9 mouse cellular contexts compared by ENCODE assay signal in the genomic region with DNA sequence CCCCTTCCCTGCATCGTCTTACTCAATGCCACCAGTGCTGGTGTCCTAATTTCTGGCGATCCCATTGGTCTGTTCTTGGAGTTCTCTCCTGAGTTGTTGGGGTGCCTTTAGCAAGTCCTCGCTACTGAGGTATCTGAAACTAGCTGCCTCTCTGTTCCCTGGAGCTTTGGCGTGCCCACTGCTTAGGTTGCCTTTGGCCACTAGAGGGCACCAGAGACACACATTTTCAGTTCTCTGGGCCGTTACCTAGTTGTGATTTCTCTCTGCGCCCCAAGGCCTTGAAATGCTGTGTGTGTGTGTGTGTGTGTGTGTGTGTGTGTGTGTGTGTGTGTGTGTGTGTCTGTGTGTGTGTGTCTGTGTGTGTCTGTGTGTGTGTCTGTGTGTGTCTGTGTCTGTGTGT.
DNase-seq lines count a peak whose midpoint lies in the region; ATAC-seq and TF ChIP-seq lines count a peak whose summit lies in the region.
"Had no signal": no experiment of that assay in that cellular context is flagged by ENCODE, and none has a peak within 500 bp of the region (broad histone marks: within the 10 kb centered on the region; RNA-seq: fewer than 3 reads in every experiment).

No protein-coding gene starts in this region.

- ATAC-seq in hematopoietic stem cell, adult 5-6 weeks (replicated peaks in 1 of 2; ENCODE audit: insufficient read depth in 1 of 2, low FRiP score in 2 of 2, low TSS enrichment in 1 of 2, low read depth in 1 of 2, poor library complexity in 2 of 2, severe bottlenecking in 2 of 2) = peak; percentile 82 to 84
- peak; percentile 75; the same call in 1 of the 2 replicates for ATAC-seq in monocyte, adult 5-6 weeks (replicated peaks; ENCODE audit: insufficient number of reproducible peaks, low FRiP score, low TSS enrichment, poor library complexity, severe bottlenecking)

- H3K4me1 ChIP-seq in limb, embryonic 10.5 days = peaks cover 8% of the 10 kb centered on the region
- H3K4me1 ChIP-seq: liver, embryonic 13.5 days had no signal

- WGBS in limb, embryonic 10.5 days = 5% methylated on average over 6 of the region's 6 CpGs

- peak; percentile 50 for DNase-seq in urinary bladder, postnatal 25 days (ENCODE audit: low spot score)
- no peak for DNase-seq in urinary bladder, postnatal 10 days (ENCODE audit: low spot score)
- peak; percentile 83 for DNase-seq in brain, embryonic 14.5 days (ENCODE audit: low read depth)
- peak; percentile 18 for DNase-seq in fibroblast of lung, adult 2 months (ENCODE audit: low read depth)
- DNase-seq in limb, embryonic 10.5 days (ENCODE audit: low spot score) = peak; percentile 89
- DNase-seq in thymus, postnatal 25 days = peak; percentile 30
- DNase-seq: liver, embryonic 13.5 days had no signal

- no peaks in the 10 kb centered on the region for H3K36me3 ChIP-seq in limb, embryonic 10.5 days
- H3K36me3 ChIP-seq: liver, embryonic 13.5 days had no signal

- H3K9me3 ChIP-seq in limb, embryonic 10.5 days (replicated peaks) = no peaks in the 10 kb centered on the region
- H3K9me3 ChIP-seq: liver, embryonic 13.5 days had no signal

- H3K4me3 ChIP-seq in limb, embryonic 10.5 days = no peak overlapping the region
- H3K4me3 ChIP-seq: liver, embryonic 13.5 days had no signal

- TF ChIP-seq CTCF in brain, embryonic 14.5 days (IDR thresholded peaks at IDR 0.05; ENCODE audit: borderline replicate concordance, extremely low read depth, insufficient read depth, insufficient read length) = peak; percentile 95

- TF ChIP-seq POLR2A in brain, embryonic 14.5 days (IDR thresholded peaks at IDR 0.05; ENCODE audit: borderline replicate concordance, extremely low read depth, insufficient read depth, insufficient read length, poor library complexity, severe bottlenecking) = no peak

- no peak overlapping the region for H3K27ac ChIP-seq in limb, embryonic 10.5 days
- H3K27ac ChIP-seq: liver, embryonic 13.5 days had no signal

- H3K27me3 ChIP-seq in limb, embryonic 10.5 days (ENCODE audit: low read depth, poor library complexity, severe bottlenecking) = peaks cover 15% of the 10 kb centered on the region
- H3K27me3 ChIP-seq: liver, embryonic 13.5 days had no signal
